Mouse (Mus musculus): ENCODE data around the gene Dst.

- no peak for TF ChIP-seq POLR2A (IDR thresholded peaks at IDR 0.05; ENCODE audit: low read depth, low read length)
- TF ChIP-seq CTCF (conservative IDR thresholded peaks at IDR 0.05; ENCODE audit: insufficient read depth, insufficient read length, low read depth, low read length): no peak
These were observed 189.6 kb downstream of the Dst start for GRCm38 (mm10) chr1:34097640-34098039.

All from kidney, adult 2 months (tissue).